Mouse (Mus musculus) C2C12 (cell line): ENCODE measurements at regions not wholly inside any gene's neighbourhood (a gene's known extent, or its start where the extent isn't known, plus 50 kb on each side); places are given as distances from the start of the nearest gene placed in this dataset.

ENCODE experiments used
- CEBPB ChIP-seq: IDR thresholded peaks from one replicate; pipeline ENCODE4 v1.6.1; 2011; ENCODE audit warnings: low read depth, mild to moderate bottlenecking, control low read depth, moderate library complexity
- CTCF ChIP-seq: IDR thresholded peaks from one replicate; pipeline ENCODE4 v1.5.1; 2011; ENCODE audit not compliant: control insufficient read depth, insufficient read depth, insufficient read length
- FOSL1 ChIP-seq: IDR thresholded peaks from one replicate; pipeline ENCODE4 v1.8.0; 2011; ENCODE audit warnings: mild to moderate bottlenecking, low read length; ENCODE audit not compliant: poor library complexity, insufficient read depth, severe bottlenecking
- MAX ChIP-seq: IDR thresholded peaks from one replicate; pipeline ENCODE4 v1.6.1; 2011; ENCODE audit warnings: mild to moderate bottlenecking, control low read depth
- MYOD1 ChIP-seq: IDR thresholded peaks from one replicate; pipeline ENCODE4 v1.6.1; 2011; ENCODE audit warnings: low read depth; ENCODE audit not compliant: control insufficient read depth, insufficient read length
- MYOG ChIP-seq: IDR thresholded peaks from one replicate; pipeline ENCODE4 v1.6.1; 2011; ENCODE audit not compliant: control insufficient read depth, insufficient read length; ENCODE audit errors: extremely low read depth
- USF1 ChIP-seq: IDR thresholded peaks from one replicate; pipeline ENCODE4 v1.6.1; 2011; ENCODE audit warnings: low read depth, mild to moderate bottlenecking, control low read depth, moderate library complexity

GRCm38 (mm10) chr9:34381601-34382000 is 104.1 kb upstream of the Kirrel3 start:
- TF ChIP-seq CTCF (no peak), USF1 (no peak), MYOD1 (no peak), MAX (no peak), FOSL1 (no peak), CEBPB (no peak), MYOG (no peak)
